Mouse (Mus musculus): ENCODE data around the gene Gabbr2. TPM values are rescaled to one million over a fixed set of nuclear protein-coding genes. Genes with fewer than 3 reads are reported as not detected.

Gene Gabbr2
- total and polyA plus RNA-seq, 3 experiments, result not detected

- Histone ChIP-seq H3K4me2 (ENCODE audit: insufficient read depth, low read depth, poor library complexity, severe bottlenecking) (no peak overlapping the region), H3K9ac (ENCODE audit: insufficient read depth, low read depth) (no peak overlapping the region), H3K27ac (ENCODE audit: insufficient read depth, low read depth) (no peak overlapping the region), H3K27me3 (replicated peaks) (peaks cover 57% of the 10 kb centered on the region), H3K4me1 (ENCODE audit: control insufficient read depth in 1 of 2, insufficient read depth in 2 of 2) (no peaks in the 10 kb centered on the region), H3K79me2 (replicated peaks; ENCODE audit: control insufficient read depth, extremely low read depth, insufficient read depth, poor library complexity, severe bottlenecking) (no peaks in the 10 kb centered on the region), H3K36me3 (replicated peaks in 1 of 2; ENCODE audit: control insufficient read depth in 1 of 2, insufficient read depth in 1 of 2, low read length in 1 of 2) (no peaks in the 10 kb centered on the region), H3K4me3 (replicated peaks in 1 of 3; ENCODE audit: low read depth in 2 of 3, low read length in 2 of 3, poor library complexity in 1 of 3) (no peak overlapping the region), H3K9me3 (replicated peaks; ENCODE audit: low read length) (peaks cover 3% of the 10 kb centered on the region)
- dilution Hi-C loops (cut with MboI; ENCODE audit: extremely low pct_ligation_motif_present, extremely low pct_unique_long_range_greater_than_20kb, low sequenced_read_pairs) (no loop called here), in situ Hi-C loops (cut with MboI; ENCODE audit: low pct_ligation_motif_present, low pct_unique_long_range_greater_than_20kb, low sequenced_read_pairs) (no loop called here)
- TF ChIP-seq RAD21 (IDR thresholded peaks at IDR 0.05; ENCODE audit: low read depth, low read length), result no peak
- TF ChIP-seq SIN3A (IDR thresholded peaks at IDR 0.05; ENCODE audit: low read length), result no peak
- no peak for TF ChIP-seq SMC3 (IDR thresholded peaks at IDR 0.05; ENCODE audit: low read depth, low read length)
- TF ChIP-seq CHD1 (IDR thresholded peaks at IDR 0.05; ENCODE audit: low read depth, low read length), result no peak
- no peak for TF ChIP-seq RCOR1 (conservative IDR thresholded peaks at IDR 0.05; ENCODE audit: low read depth, low read length)
- DNase-seq (ENCODE audit: extremely low read depth), result no peak
Measured at GRCm38 (mm10) chr4:46966551-46966950, 25.1 kb downstream of the Gabbr2 start.

- Histone ChIP-seq H3K9ac (ENCODE audit: insufficient read depth, low read depth) (no peak overlapping the region), H3K4me2 (ENCODE audit: insufficient read depth, low read depth, poor library complexity, severe bottlenecking) (no peak overlapping the region), H3K36me3 (replicated peaks in 1 of 2; ENCODE audit: control insufficient read depth in 1 of 2, insufficient read depth in 1 of 2, low read length in 1 of 2) (no peaks in the 10 kb centered on the region), H3K79me2 (replicated peaks; ENCODE audit: control insufficient read depth, extremely low read depth, insufficient read depth, poor library complexity, severe bottlenecking) (no peaks in the 10 kb centered on the region), H3K9me3 (replicated peaks; ENCODE audit: low read length) (peaks cover 3% of the 10 kb centered on the region), H3K27me3 (replicated peaks) (peaks cover 75% of the 10 kb centered on the region), H3K4me1 (ENCODE audit: control insufficient read depth in 1 of 2, insufficient read depth in 2 of 2) (peaks cover 0 to 12% of the 10 kb centered on the region in 2 experiments; a peak in 2 of 4 replicates), H3K27ac (ENCODE audit: insufficient read depth, low read depth) (no peak overlapping the region), H3K4me3 (replicated peaks in 1 of 3; ENCODE audit: low read depth in 2 of 3, low read length in 2 of 3, poor library complexity in 1 of 3) (no peak overlapping the region)
- no peak for TF ChIP-seq MAX (IDR thresholded peaks at IDR 0.05; ENCODE audit: low read length)
- TF ChIP-seq POLR2AphosphoS2 (IDR thresholded peaks at IDR 0.05; ENCODE audit: low read depth, low read length), result no peak
- no peak for TF ChIP-seq ZKSCAN1 (IDR thresholded peaks at IDR 0.05; ENCODE audit: borderline replicate concordance, low read depth, low read length)
- DNase-seq (ENCODE audit: extremely low read depth), result no peak
- dilution Hi-C loops (cut with MboI; ENCODE audit: extremely low pct_ligation_motif_present, extremely low pct_unique_long_range_greater_than_20kb, low sequenced_read_pairs), result no loop called here
- in situ Hi-C loops (cut with MboI; ENCODE audit: low pct_ligation_motif_present, low pct_unique_long_range_greater_than_20kb, low sequenced_read_pairs), result no loop called here
Measured at GRCm38 (mm10) chr4:46961403-46961802, 30.3 kb downstream of the Gabbr2 start.

- Histone ChIP-seq H3K9ac (ENCODE audit: insufficient read depth, low read depth) (no peak overlapping the region), H3K27me3 (replicated peaks) (peaks cover 72% of the 10 kb centered on the region), H3K36me3 (replicated peaks in 1 of 2; ENCODE audit: control insufficient read depth in 1 of 2, insufficient read depth in 1 of 2, low read length in 1 of 2) (no peaks in the 10 kb centered on the region), H3K79me2 (replicated peaks; ENCODE audit: control insufficient read depth, extremely low read depth, insufficient read depth, poor library complexity, severe bottlenecking) (no peaks in the 10 kb centered on the region), H3K4me1 (ENCODE audit: control insufficient read depth in 1 of 2, insufficient read depth in 2 of 2) (peaks cover 0 to 12% of the 10 kb centered on the region in 2 experiments; a peak in 2 of 4 replicates), H3K9me3 (replicated peaks; ENCODE audit: low read length) (peaks cover under 1% of the 10 kb centered on the region), H3K4me3 (replicated peaks in 1 of 3; ENCODE audit: low read depth in 2 of 3, low read length in 2 of 3, poor library complexity in 1 of 3) (no peak overlapping the region), H3K27ac (ENCODE audit: insufficient read depth, low read depth) (no peak overlapping the region), H3K4me2 (ENCODE audit: insufficient read depth, low read depth, poor library complexity, severe bottlenecking) (no peak overlapping the region)
- in situ Hi-C loops (cut with MboI; ENCODE audit: low pct_ligation_motif_present, low pct_unique_long_range_greater_than_20kb, low sequenced_read_pairs) (no loop called here), dilution Hi-C loops (cut with MboI; ENCODE audit: extremely low pct_ligation_motif_present, extremely low pct_unique_long_range_greater_than_20kb, low sequenced_read_pairs) (no loop called here)
- DNase-seq (ENCODE audit: extremely low read depth), result no peak
- no peak for TF ChIP-seq ELF1 (IDR thresholded peaks at IDR 0.05; ENCODE audit: low read depth, low read length)
- TF ChIP-seq JUND (conservative IDR thresholded peaks at IDR 0.05; ENCODE audit: low read depth, low read length), result no peak
Measured at GRCm38 (mm10) chr4:46960208-46960607, 31.5 kb downstream of the Gabbr2 start.
